Mouse (Mus musculus) intestine, embryonic 15.5 days (tissue): ENCODE results near the gene Stard13. TPM values are rescaled to one million over a fixed set of nuclear protein-coding genes. Genes with fewer than 3 reads are reported as not detected.

Experiments used
- ATAC-seq: fragments of 200-750 bp; cut with Nextera tagmentation; 2 replicates; pipeline ENCODE4 v1.8.0; 2017; ENCODE audit warnings: moderate TSS enrichment, moderate library complexity
- H3K27ac ChIP-seq: fragments of 300-500 bp; sonication (generic); 2 replicates; pipeline ENCODE4 v1.5.1; 2015; ENCODE audit warnings: mild to moderate bottlenecking, inconsistent platforms
- H3K27me3 ChIP-seq: fragments of 300-500 bp; sonication (generic); replicated peaks from 2 replicates; pipeline ENCODE4 v1.6.1; 2015; ENCODE audit warnings: inconsistent platforms
- H3K36me3 ChIP-seq: fragments of 300-500 bp; sonication (generic); 2 replicates; pipeline ENCODE4 v1.6.1; 2015; ENCODE audit warnings: inconsistent platforms
- H3K4me1 ChIP-seq: fragments of 300-500 bp; sonication (generic); replicated peaks from 2 replicates; pipeline ENCODE4 v1.6.1; 2015; ENCODE audit warnings: inconsistent platforms
- H3K4me2 ChIP-seq: fragments of 300-500 bp; sonication (generic); replicated peaks from 2 replicates; pipeline ENCODE4 v1.6.1; 2015; ENCODE audit warnings: mild to moderate bottlenecking, inconsistent platforms
- H3K4me3 ChIP-seq: fragments of 300-500 bp; sonication (generic); replicated peaks from 2 replicates; pipeline ENCODE4 v1.5.1; 2015; ENCODE audit warnings: inconsistent platforms
- H3K9ac ChIP-seq: fragments of 300-500 bp; sonication (generic); 2 replicates; pipeline ENCODE4 v1.6.1; 2015; ENCODE audit warnings: inconsistent platforms
- H3K9me3 ChIP-seq: fragments of 300-500 bp; sonication (generic); 2 replicates; pipeline ENCODE4 v1.6.1; 2016; ENCODE audit warnings: inconsistent platforms
- WGBS: fragments of 180-500 bp; shearing (Covaris S2); methylation state at CpG from one replicate; pipeline ENCODE4 v1.1.7; 2015; 5-methylcytosine and 5-hydroxymethylcytosine counted together
- polyA plus RNA-seq: library from polyadenylated mRNA; unstranded; fragments of >200 nt; fragmentation: Nextera tagmentation; extraction: Ambion mirVana; gene quantifications from 2 replicates; pipeline ENCODE4 v1.2.1, GENCODE M21; 2015

The Stard13 gene
- 12.6 and 13.7 TPM in 2 replicates for polyA plus RNA-seq

DNA sequence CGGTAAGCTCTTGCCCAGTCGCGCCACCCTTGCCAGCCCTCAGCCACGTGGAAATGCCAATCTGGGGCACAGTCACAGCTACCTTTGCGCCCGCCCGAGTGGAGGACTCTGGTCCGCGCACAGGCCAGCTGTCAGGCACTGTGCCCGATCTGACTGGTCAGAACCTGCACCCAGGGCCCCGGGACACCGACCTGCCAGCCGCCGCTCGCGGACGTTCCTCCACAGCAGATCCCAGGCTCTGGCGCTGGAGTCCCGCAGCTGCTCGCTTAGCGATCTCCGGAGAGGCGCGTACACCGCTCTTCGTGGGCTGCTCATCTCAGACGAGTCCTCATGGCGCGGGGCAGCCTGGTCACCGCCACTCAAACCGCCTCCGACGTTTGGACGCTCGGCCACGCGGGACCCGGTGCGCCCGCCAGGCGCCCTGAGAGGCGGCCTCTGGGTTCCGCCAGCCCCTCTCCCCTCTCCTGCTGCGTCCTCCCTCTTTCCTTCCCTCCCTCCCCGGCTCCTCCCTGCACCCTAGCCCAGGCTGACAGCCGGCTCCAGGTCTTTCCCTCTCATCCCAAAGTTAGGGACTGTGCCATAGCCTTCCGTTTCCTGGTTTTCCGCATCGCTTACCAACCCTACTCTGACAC is at the start of gene Stard13:
Stard13 (minus strand) TSS at position 437 of the 632 bp plus-strand sequence.
- Histone ChIP-seq H3K4me2 (peak within 1 kb of the TSS; percentile 97), H3K36me3 (no peaks in the 10 kb centered on the region), H3K4me3 (peak within 1 kb of the TSS; percentile 58), H3K27me3 (no peaks in the 10 kb centered on the region), H3K27ac (peak within 1 kb of the TSS; percentile 0; the same call in 1 of the 2 replicates), H3K9me3 (no peaks in the 10 kb centered on the region), H3K4me1 (0 out of 2 replicates have a peak, but pooled peaks cover 3% of the 10 kb centered on the region), H3K9ac (peak within 1 kb of the TSS; percentile 71)
- under 1% methylated on average over 49 of the region's 49 CpGs for WGBS
- peak; percentile 90 for ATAC-seq

DNA sequence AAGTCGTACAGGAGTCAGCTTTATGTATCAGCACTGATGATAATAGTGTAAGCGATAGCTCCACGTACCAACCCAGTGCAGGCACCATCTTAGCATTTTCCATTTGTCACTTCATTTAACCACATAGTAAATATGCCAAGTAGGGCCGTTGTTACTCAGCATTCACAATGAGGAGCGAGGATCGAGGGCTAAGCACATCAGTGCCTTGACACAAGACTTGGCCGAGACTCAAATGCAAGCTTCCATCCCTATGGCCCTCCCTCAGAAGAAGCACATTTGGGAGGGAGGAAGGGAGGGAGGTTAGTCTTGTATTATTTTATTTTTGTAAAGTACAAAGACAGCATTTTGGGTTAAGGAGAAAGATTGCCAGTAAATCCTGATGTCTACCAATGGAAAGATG is 45.9 kb upstream of the Stard13 start:
- no peak overlapping the region for H3K4me3 ChIP-seq
- no peaks in the 10 kb centered on the region for H3K4me1 ChIP-seq
- no peaks in the 10 kb centered on the region for H3K36me3 ChIP-seq
- H3K27ac ChIP-seq, result no peak overlapping the region
- WGBS, result 86% methylated on average over 7 of the region's 7 CpGs
- H3K9ac ChIP-seq, result no peak overlapping the region
- no peaks in the 10 kb centered on the region for H3K9me3 ChIP-seq
- no peaks in the 10 kb centered on the region for H3K27me3 ChIP-seq
- no peak overlapping the region for H3K4me2 ChIP-seq
- no peak for ATAC-seq

DNA sequence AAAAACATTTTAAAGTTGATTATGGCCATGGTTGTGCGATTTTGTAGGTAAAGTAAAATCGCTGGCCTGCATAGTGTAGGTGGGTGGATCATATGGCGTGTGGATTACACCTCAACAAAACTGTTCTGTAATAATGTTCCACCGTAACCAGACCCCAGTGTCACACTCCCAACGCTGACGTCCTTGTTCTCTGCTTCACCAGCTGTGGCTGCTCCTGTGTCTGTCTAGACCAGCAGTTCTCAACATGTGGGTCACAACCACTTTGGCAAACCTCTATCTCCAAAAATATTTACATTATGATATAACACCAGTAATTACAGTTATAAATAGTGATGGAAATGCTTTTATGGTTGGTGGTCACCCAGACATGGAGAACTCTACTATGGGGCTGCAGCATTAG is 44.3 kb upstream of the Stard13 start:
- ATAC-seq, result no peak

DNA sequence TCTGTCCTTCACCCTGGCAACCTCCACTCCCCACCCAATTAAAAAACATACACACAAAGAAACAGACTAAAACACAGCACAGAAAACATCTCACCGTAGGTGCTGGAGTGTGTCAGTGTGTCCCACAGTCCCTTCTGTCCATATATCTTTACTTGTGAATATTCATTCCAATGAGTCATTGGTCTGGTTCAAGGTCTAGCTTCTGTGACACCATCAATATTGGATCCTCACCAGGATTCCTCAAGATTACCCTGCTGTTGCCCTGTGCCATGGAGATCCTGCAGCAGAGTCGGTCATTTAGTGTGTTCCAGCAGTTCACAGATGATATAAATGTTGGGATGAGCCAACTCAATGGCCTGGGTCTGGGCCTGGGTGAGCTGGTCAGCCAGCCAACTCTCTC is 42.4 kb upstream of the Stard13 start:
- no peak overlapping the region for H3K9ac ChIP-seq
- no peaks in the 10 kb centered on the region for H3K4me1 ChIP-seq
- H3K4me2 ChIP-seq, result no peak overlapping the region
- H3K4me3 ChIP-seq, result no peak overlapping the region
- H3K27me3 ChIP-seq, result no peaks in the 10 kb centered on the region
- no peak for ATAC-seq
- H3K36me3 ChIP-seq, result no peaks in the 10 kb centered on the region
- no peaks in the 10 kb centered on the region for H3K9me3 ChIP-seq
- no peak overlapping the region for H3K27ac ChIP-seq
- 95% methylated on average over 2 of the region's 2 CpGs for WGBS

More for the DNA sequence above, 44.3 kb upstream of the Stard13 start:
- Histone ChIP-seq H3K27ac (no peak overlapping the region), H3K36me3 (no peaks in the 10 kb centered on the region), H3K9ac (no peak overlapping the region), H3K4me3 (no peak overlapping the region), H3K4me1 (no peaks in the 10 kb centered on the region), H3K4me2 (no peak overlapping the region), H3K9me3 (no peaks in the 10 kb centered on the region), H3K27me3 (no peaks in the 10 kb centered on the region)
- 64% methylated on average over 6 of the region's 6 CpGs for WGBS

DNA sequence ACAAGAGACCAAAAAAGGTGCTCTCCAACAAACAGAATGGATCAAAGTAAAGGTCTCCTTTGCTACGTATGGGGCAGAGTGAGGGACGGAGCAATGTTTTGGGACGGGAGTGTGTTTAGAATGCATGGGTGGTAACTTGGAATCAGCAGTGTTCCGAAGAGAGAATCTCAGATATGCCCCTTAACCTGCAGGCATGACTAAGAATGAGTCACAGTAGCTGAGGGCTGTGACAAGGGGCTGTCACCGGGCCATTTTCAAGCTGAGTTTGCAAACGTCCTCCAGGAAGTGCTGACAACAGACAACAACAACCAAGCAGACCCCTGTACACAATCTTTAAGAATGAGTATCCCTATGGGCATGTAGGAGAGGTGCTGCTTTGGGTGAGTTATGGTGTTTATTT is 40.6 kb upstream of the Stard13 start:
- no peak overlapping the region for H3K9ac ChIP-seq
- no peak overlapping the region for H3K4me3 ChIP-seq
- H3K9me3 ChIP-seq, result no peaks in the 10 kb centered on the region
- no peaks in the 10 kb centered on the region for H3K27me3 ChIP-seq
- no peak overlapping the region for H3K27ac ChIP-seq
- no peak for ATAC-seq
- no peak overlapping the region for H3K4me2 ChIP-seq
- no peaks in the 10 kb centered on the region for H3K4me1 ChIP-seq
- 69% methylated on average over 6 of the region's 6 CpGs for WGBS
- no peaks in the 10 kb centered on the region for H3K36me3 ChIP-seq

DNA sequence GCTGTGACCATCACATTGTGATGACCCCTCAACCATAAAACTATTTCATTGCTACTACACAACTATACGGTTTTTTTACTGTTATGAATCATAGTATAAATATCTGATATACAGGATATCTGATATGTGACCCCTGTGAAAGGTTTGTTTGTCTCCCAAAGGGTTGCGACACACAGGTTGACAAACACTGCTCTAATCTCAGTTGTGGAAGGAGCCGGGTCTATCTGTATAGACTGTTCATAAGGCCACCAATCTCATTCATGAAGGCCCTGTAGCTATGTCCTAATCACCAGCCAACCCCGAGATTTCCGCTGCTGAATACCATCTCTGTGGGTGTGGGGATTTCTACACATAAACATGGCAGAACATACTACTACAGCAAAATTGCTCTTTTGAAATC is 37.2 kb upstream of the Stard13 start:
- Histone ChIP-seq H3K27me3 (no peaks in the 10 kb centered on the region), H3K9me3 (no peaks in the 10 kb centered on the region), H3K4me2 (no peak overlapping the region), H3K27ac (no peak overlapping the region), H3K4me3 (no peak overlapping the region), H3K36me3 (no peaks in the 10 kb centered on the region), H3K9ac (no peak overlapping the region), H3K4me1 (no peaks in the 10 kb centered on the region)
- 84% methylated on average over 5 of the region's 5 CpGs for WGBS
- ATAC-seq, result no peak

DNA sequence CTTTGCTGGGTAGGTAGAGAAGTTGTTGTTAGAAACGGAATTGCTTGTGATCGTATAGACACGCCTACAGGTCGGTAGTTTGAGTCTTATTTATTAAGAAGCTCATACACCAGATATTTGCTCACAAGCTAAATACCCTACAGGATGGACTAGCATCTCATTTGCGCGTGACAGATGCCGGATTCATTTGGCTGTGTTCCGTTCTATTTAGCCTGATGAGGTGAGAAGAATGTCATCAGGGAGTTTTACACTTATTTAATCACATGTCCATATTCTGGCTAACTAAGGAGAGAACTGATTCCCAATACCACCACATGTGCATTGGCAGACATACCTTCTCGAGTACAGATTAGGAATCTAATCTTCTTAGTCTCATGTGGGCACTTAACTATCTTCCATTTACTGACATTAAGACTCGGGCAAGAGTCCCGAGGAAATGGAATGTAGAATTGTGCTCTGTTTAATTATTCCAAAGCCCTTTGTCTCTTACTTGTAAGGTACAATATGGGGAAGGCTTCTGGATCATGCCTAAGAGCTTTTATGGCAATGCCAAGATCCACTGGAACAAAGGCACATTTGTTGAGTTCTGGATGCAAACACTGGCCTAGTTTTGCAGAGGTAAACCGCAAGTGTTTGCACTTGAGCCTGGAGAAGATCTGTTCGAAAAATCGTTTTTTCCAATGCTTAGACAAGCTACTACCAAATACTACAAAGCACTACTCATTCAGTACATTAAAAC is 33.4 kb upstream of the Stard13 start:
- ATAC-seq, result no peak
- 82% methylated on average over 14 of the region's 14 CpGs for WGBS
- no peak overlapping the region for H3K9ac ChIP-seq
- H3K4me1 ChIP-seq, result no peaks in the 10 kb centered on the region
- no peaks in the 10 kb centered on the region for H3K36me3 ChIP-seq
- H3K27me3 ChIP-seq, result no peaks in the 10 kb centered on the region
- no peak overlapping the region for H3K27ac ChIP-seq
- no peak overlapping the region for H3K4me3 ChIP-seq
- no peak overlapping the region for H3K4me2 ChIP-seq
- H3K9me3 ChIP-seq, result no peaks in the 10 kb centered on the region

DNA sequence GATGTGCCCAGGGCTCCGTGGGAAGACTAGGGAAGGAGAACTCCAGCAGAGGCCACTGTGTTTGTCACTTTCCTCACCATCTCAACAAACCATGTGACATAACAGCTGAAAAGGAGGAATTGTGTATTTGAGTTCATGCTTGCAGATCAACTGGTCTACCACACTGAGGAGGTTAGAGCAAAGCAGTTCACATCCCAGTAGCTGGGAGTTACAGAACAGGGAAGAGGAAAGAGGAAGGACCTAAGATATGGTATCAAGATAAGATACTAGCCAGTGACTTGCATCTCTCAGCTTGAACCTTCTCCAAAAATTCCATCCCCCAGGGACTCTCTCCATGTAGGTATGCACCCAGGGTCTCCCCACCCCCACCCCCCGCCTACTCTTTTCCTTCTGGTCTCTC is 27.9 kb upstream of the Stard13 start:
- no peaks in the 10 kb centered on the region for H3K27me3 ChIP-seq
- no peaks in the 10 kb centered on the region for H3K9me3 ChIP-seq
- no peak overlapping the region for H3K4me3 ChIP-seq
- WGBS, result 82% methylated on average over 2 of the region's 2 CpGs
- ATAC-seq, result no peak
- H3K4me1 ChIP-seq, result no peaks in the 10 kb centered on the region
- H3K4me2 ChIP-seq, result no peak overlapping the region
- no peaks in the 10 kb centered on the region for H3K36me3 ChIP-seq
- no peak overlapping the region for H3K9ac ChIP-seq
- H3K27ac ChIP-seq, result no peak overlapping the region

DNA sequence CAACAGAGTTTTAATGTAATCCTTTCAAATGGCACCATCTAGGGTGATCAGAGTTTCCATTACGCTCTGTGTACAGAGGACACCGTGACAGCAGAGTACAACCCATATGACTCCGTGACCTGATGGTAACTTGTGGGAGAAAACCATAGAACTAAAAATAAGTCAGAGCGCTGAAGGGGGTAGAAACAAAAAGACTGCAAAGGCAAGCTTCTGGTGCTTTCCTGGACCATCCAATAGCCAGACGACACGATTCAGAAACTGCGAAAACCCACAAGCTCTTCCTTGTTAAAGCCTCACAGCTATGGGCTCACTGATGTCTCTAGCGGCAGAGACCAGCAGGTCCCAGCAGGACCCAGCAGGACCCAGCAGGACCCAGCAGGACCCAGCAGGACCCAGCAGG is 18.6 kb upstream of the Stard13 start:
- no peaks in the 10 kb centered on the region for H3K36me3 ChIP-seq
- H3K4me3 ChIP-seq, result no peak overlapping the region
- ATAC-seq, result no peak
- H3K4me2 ChIP-seq, result no peak overlapping the region
- WGBS, result 72% methylated on average over 8 of the region's 8 CpGs
- H3K4me1 ChIP-seq, result peaks cover 1% of the 10 kb centered on the region; the same call in 1 of the 2 replicates
- H3K9ac ChIP-seq, result no peak overlapping the region
- H3K27ac ChIP-seq, result no peak overlapping the region
- H3K27me3 ChIP-seq, result no peaks in the 10 kb centered on the region
- H3K9me3 ChIP-seq, result no peaks in the 10 kb centered on the region

DNA sequence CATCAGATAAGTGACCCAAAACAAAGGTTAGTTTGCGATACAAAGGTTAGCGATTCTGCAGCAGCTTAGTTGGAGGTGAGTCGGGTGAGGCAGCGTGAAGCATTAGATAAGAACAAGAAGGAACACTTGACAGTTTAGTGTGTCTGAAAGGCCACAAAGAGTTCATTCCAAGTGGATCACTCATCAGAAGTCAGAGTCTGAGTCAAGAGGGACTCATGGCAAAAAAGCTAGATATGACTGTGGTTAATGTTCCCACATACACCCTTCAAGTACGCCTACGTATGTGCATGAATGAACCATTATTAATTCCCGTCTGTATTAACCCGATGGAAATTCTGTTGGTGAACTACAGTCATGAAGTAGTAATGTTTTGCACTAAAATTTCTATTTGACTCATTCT is 18.0 kb upstream of the Stard13 start:
- Histone ChIP-seq H3K27me3 (no peaks in the 10 kb centered on the region), H3K4me2 (no peak overlapping the region), H3K4me1 (peaks cover 7% of the 10 kb centered on the region; the same call in 1 of the 2 replicates), H3K27ac (no peak overlapping the region), H3K9ac (no peak overlapping the region), H3K4me3 (no peak overlapping the region), H3K36me3 (no peaks in the 10 kb centered on the region), H3K9me3 (no peaks in the 10 kb centered on the region)
- 81% methylated on average over 8 of the region's 8 CpGs for WGBS
- no peak for ATAC-seq

DNA sequence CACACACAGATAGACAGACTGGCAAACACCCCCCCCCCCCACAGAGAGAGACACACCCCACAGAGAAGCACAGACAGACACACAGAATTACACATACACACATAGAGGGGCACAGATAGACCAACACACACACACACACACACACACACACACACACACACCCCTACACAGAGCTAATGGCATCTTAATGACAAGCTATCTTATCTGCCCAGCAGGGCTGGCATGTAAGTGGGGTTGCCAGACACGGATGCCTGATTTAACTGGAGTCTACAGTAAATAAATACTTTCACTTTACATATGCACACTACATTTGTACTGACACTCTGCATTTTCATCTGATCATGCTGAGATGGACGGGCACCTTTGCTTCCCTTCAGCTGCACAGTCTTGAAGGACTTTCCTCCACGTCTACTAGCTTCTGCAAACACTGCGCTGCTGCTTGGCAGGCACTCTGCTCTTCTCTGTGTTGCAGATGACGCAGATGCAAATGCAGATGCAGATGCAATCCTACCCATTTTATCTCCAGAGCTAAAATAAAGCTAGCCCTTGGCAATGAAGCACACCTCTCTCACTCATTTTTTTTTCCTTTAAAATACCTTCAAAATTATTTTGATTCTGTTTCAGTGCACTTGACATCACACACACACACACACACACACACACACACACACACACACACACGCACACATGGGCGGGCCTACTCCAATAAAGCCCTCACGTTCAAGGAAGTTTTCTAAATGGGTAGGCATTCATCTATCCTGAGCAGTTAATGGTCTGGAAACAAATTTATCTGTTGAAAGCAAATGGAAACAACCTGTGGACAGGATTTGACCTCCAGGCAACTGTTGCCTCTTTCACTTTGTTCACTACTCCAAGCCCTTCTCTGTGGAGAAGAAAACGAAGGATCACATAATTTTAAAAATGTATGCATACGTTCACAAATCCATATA is 15.3 kb upstream of the Stard13 start:
- no peak for ATAC-seq
- H3K36me3 ChIP-seq, result no peaks in the 10 kb centered on the region
- 0 out of 2 replicates have a peak overlapping the region, but pooled peaks have one; percentile 13 for H3K27ac ChIP-seq
- H3K9me3 ChIP-seq, result no peaks in the 10 kb centered on the region
- no peaks in the 10 kb centered on the region for H3K27me3 ChIP-seq
- H3K4me2 ChIP-seq, result no peak overlapping the region
- no peak overlapping the region for H3K4me3 ChIP-seq
- 64% methylated on average over 10 of the region's 10 CpGs for WGBS
- H3K4me1 ChIP-seq, result peaks cover 8% of the 10 kb centered on the region; the same call in 1 of the 2 replicates
- H3K9ac ChIP-seq, result no peak overlapping the region

DNA sequence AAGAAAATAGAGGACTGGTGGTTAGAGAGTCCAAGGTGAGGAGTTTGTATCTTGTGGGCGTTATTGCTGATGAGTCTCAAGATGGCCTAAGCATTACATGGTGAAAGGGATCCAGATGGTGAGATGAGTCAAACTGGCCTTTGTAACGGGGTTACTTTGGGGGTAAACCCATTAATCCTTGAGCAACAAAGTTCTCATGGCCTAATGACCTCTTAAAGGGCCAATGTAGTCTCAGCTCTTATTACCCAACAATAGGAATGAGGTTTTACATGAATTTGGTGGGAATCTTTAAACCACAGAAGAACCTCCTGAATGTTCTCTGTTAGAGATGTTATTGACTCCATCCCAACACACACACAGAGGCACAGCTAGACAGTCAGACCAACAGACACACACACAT is 14.4 kb upstream of the Stard13 start:
- no peak for ATAC-seq
- H3K4me1 ChIP-seq, result peaks cover 8% of the 10 kb centered on the region; the same call in 1 of the 2 replicates
- H3K36me3 ChIP-seq, result no peaks in the 10 kb centered on the region
- H3K4me2 ChIP-seq, result no peak overlapping the region
- WGBS, result 72% methylated on average over 2 of the region's 2 CpGs
- H3K4me3 ChIP-seq, result no peak overlapping the region
- H3K9me3 ChIP-seq, result no peaks in the 10 kb centered on the region
- H3K27ac ChIP-seq, result 0 out of 2 replicates have a peak overlapping the region, but pooled peaks have one; percentile 63
- no peak overlapping the region for H3K9ac ChIP-seq
- no peaks in the 10 kb centered on the region for H3K27me3 ChIP-seq
